Mouse (Mus musculus): ENCODE measurements at regions not wholly inside any gene's neighbourhood (a gene's known extent, or its start where the extent isn't known, plus 50 kb on each side); places are given as distances from the start of the nearest gene placed in this dataset.

- no peak for TF ChIP-seq POLR2A (IDR thresholded peaks at IDR 0.05; ENCODE audit: borderline replicate concordance, control insufficient read depth, low read depth, low read length)
- no peak for TF ChIP-seq CTCF (IDR thresholded peaks at IDR 0.05; ENCODE audit: control insufficient read depth, insufficient read depth, low read length)
These were observed 307.0 kb downstream of the Phf14 start for GRCm38 (mm10) chr6:12214526-12215177.
